Comparison of ENCODE assay signal across 8 mouse cellular contexts in the genomic region with DNA sequence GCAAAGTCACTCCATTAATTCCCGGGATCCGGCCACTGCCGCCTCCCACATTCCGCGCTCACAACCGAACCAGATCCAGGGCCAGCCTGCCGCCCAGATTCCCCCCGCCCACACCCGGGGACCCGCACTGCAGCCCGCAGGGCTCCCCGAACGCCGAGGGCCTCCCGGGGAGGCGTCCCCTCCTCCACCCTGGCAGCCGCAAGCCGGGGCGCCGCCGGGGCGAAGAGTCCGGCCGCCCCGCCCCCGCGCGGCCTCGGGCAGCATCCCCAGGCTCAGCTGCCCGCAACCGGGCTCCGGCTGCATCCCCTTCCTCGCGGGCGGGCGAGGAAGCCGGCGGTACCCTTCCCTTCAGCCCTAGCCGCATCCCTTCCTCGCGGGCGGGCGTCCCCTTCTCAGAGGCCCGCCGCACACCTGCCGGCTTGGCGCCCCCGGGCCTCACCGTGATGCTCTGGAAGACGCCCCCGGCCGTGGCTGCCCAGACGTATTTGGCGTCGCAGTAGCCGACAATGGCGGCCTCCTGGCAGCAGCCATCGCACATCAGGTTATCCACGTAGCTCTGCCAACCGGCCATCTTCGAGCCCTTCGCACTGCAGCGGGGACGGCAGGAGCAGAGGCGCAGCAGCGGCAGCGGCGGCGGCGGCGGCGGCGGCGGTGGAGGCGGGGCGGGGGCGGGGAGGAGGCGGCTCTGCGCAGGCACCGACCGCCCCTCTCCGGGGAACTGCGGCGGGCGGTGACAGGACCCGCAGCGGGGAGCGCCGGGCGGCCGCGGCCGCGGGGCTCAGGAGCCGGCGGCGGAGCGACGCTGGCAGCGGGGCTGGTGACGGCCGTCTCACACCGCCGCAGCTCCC. TPM values are rescaled to one million over a fixed set of nuclear protein-coding genes. Genes with fewer than 3 reads are reported as not detected.
DNase-seq lines count a peak whose midpoint lies in the region; ATAC-seq lines count a peak whose summit lies in the region.

No protein-coding gene starts in this region.

- no peaks in the 10 kb centered on the region for H3K27me3 ChIP-seq in forebrain, embryonic 16.5 days (replicated peaks; ENCODE audit: control insufficient read depth, insufficient read depth, low read length)
- H3K27me3 ChIP-seq in lung, embryonic 15.5 days = no peaks in the 10 kb centered on the region

- no peaks in the 10 kb centered on the region for H3K9me3 ChIP-seq in forebrain, embryonic 16.5 days (ENCODE audit: control insufficient read depth, low read length)
- H3K9me3 ChIP-seq in lung, embryonic 15.5 days = no peaks in the 10 kb centered on the region

- H3K27ac ChIP-seq in brown adipose tissue, adult 24 weeks (replicated peaks; ENCODE audit: low read depth, low read length) = no peak overlapping the region
- peak overlapping the region; percentile 98 for H3K27ac ChIP-seq in forebrain, embryonic 16.5 days (ENCODE audit: low read length)
- peak overlapping the region; percentile 91 for H3K27ac ChIP-seq in lung, embryonic 15.5 days

- peak; percentile 23 to 36 for DNase-seq in CD8-positive naive resting alpha-beta T cell, adult 2 months (ENCODE audit: low read depth in 2 of 2, low spot score in 2 of 2)
- DNase-seq in heart, postnatal 36 days = peak; percentile 62 to 74
- peak; percentile 44 to 64 for DNase-seq in layer of hippocampus, adult 8-10 months (ENCODE audit: low spot score in 2 of 2)
- peak; percentile 57 for DNase-seq in ovary, postnatal 14 days (ENCODE audit: low spot score)
- DNase-seq in thymus, postnatal 10 days (ENCODE audit: low spot score in 2 of 2) = peak; percentile 31 to 46

- peak overlapping the region; percentile 100 for H3K9ac ChIP-seq in forebrain, embryonic 16.5 days (replicated peaks; ENCODE audit: low read depth, low read length)
- peak overlapping the region; percentile 71 for H3K9ac ChIP-seq in lung, embryonic 15.5 days

- H3K36me3 ChIP-seq in forebrain, embryonic 16.5 days (ENCODE audit: control insufficient read depth, insufficient read depth) = peaks cover 15% of the 10 kb centered on the region
- peaks cover 14% of the 10 kb centered on the region for H3K36me3 ChIP-seq in lung, embryonic 15.5 days

- peak overlapping the region; percentile 99 for H3K4me3 ChIP-seq in brown adipose tissue, adult 24 weeks (ENCODE audit: insufficient read depth, low read depth, low read length)
- H3K4me3 ChIP-seq in forebrain, embryonic 16.5 days (replicated peaks; ENCODE audit: low read length) = peak overlapping the region; percentile 100
- peak overlapping the region; percentile 86 for H3K4me3 ChIP-seq in lung, embryonic 15.5 days

- ATAC-seq in forebrain, embryonic 16.5 days = peak; percentile 89
- peak; percentile 91 for ATAC-seq in lung, embryonic 15.5 days (ENCODE audit: borderline replicate concordance, extremely low read depth, low FRiP score, low TSS enrichment)

- intact Hi-C loops in heart, postnatal 36 days (cut with DNase I) = loop anchor here (2.0 to 10.0 kb wide), 5 partner anchors 110 to 738 kb away; a partner anchor contains a TSS

- peak overlapping the region; percentile 74 for H3K4me2 ChIP-seq in forebrain, embryonic 16.5 days (ENCODE audit: low read length)
- peak overlapping the region; percentile 89 for H3K4me2 ChIP-seq in lung, embryonic 15.5 days

- under 1% methylated on average over 74 of the region's 104 CpGs for WGBS in forebrain, embryonic 16.5 days
- WGBS in lung, embryonic 15.5 days = under 1% methylated on average over 67 of the region's 104 CpGs

- H3K4me1 ChIP-seq in brown adipose tissue, adult 24 weeks (ENCODE audit: control insufficient read depth, insufficient read depth, insufficient read length, low read length) = no peaks in the 10 kb centered on the region
- peaks cover 17% of the 10 kb centered on the region for H3K4me1 ChIP-seq in forebrain, embryonic 16.5 days (replicated peaks; ENCODE audit: control insufficient read depth, insufficient read depth, low read length)
- H3K4me1 ChIP-seq in lung, embryonic 15.5 days = peaks cover 12% of the 10 kb centered on the region

RNA-seq across cellular contexts. Expression of a gene that starts 0.7 kb away (rescaled TPM):
- polyA plus RNA-seq in brown adipose tissue, adult 24 weeks (2012; ENCODE audit: insufficient read depth, insufficient read length, missing spikeins) = 6.7 and 8.0 TPM in 2 replicates
- polyA plus RNA-seq in forebrain, embryonic 16.5 days (2015; fragmentation: Nextera tagmentation; extraction: Ambion mirVana) = 591 and 609 TPM in 2 replicates
- 10 to 100 TPM; 34.6 to 34.9 TPM for total RNA-seq in heart, postnatal 36 days (2021)
- total RNA-seq in layer of hippocampus, adult 8-10 months (2022) = 100 to 1,000 TPM; 475 to 535 (median 517) TPM
- 94.7 and 95.4 TPM in 2 replicates for polyA plus RNA-seq in lung, embryonic 15.5 days (2015; fragmentation: Nextera tagmentation; extraction: Ambion mirVana)

Comparison
In these comparisons a context has a peak if more than half of its experiments do, and no peak if none do; other contexts are left out.
1. RNA of a gene that starts 0.7 kb away (polyA plus RNA-seq): 591 to 609 TPM in forebrain, embryonic 16.5 days and 94.7 to 95.4 TPM in lung, embryonic 15.5 days; 6.7 to 8.0 TPM in brown adipose tissue, adult 24 weeks; every median in the first group is over 10 times any median in the second.
2. Peak in every context shown above with its lines, with median percentiles within 50 percentile points of each other: DNase-seq and H3K4me3 ChIP-seq.